Mouse (Mus musculus) hindbrain, embryonic 10.5 days (tissue): ENCODE measurements around the gene Mlkl. TPM values are rescaled to one million over a fixed set of nuclear protein-coding genes. Genes with fewer than 3 reads are reported as not detected.

Experiments used
- DNase-seq: peaks from one replicate; pipeline ENCODE4 v3.0.0-alpha.2; 2017; ENCODE audit warnings: low spot score
- H3K27ac ChIP-seq: fragments of 300-500 bp; sonication (generic); 2 replicates; pipeline ENCODE4 v1.5.1; 2016; ENCODE audit warnings: mild to moderate bottlenecking, moderate library complexity
- H3K27me3 ChIP-seq: fragments of 300-500 bp; sonication (generic); 2 replicates; pipeline ENCODE4 v1.6.1; 2016; ENCODE audit warnings: mild to moderate bottlenecking; ENCODE audit not compliant: poor library complexity, insufficient read depth, severe bottlenecking
- H3K36me3 ChIP-seq: fragments of 300-500 bp; sonication (generic); 2 replicates; pipeline ENCODE4 v1.6.1; 2016; ENCODE audit warnings: mild to moderate bottlenecking, moderate library complexity
- H3K4me1 ChIP-seq: fragments of 300-500 bp; sonication (generic); replicated peaks from 2 replicates; pipeline ENCODE4 v1.6.1; 2016; ENCODE audit warnings: mild to moderate bottlenecking
- H3K4me3 ChIP-seq: fragments of 300-500 bp; sonication (generic); 2 replicates; pipeline ENCODE4 v1.5.1; 2016; ENCODE audit warnings: mild to moderate bottlenecking, moderate library complexity
- H3K9me3 ChIP-seq: fragments of 300-500 bp; sonication (generic); 2 replicates; pipeline ENCODE4 v1.6.1; 2016; ENCODE audit warnings: mild to moderate bottlenecking, moderate library complexity
- WGBS: fragments of 180-500 bp; shearing (Covaris S2); methylation state at CpG from one replicate; pipeline ENCODE4 v1.1.7; 2016; 5-methylcytosine and 5-hydroxymethylcytosine counted together
- polyA plus RNA-seq: library from polyadenylated mRNA; unstranded; fragments of >200 nt; fragmentation: Nextera tagmentation; extraction: Ambion mirVana; gene quantifications from 2 replicates; pipeline ENCODE4 v1.2.1, GENCODE M21; 2016

Gene Mlkl
- 0.63 and 0.65 TPM in 2 replicates for polyA plus RNA-seq

- Histone ChIP-seq H3K27me3 (peaks cover 45% of the 10 kb centered on the region), H3K4me3 (peak within 1 kb of the TSS; percentile 56), H3K4me1 (peaks cover 15% of the 10 kb centered on the region), H3K27ac (peak within 1 kb of the TSS; percentile 25; the same call in 1 of the 2 replicates), H3K9me3 (no peaks in the 10 kb centered on the region), H3K36me3 (no peaks in the 10 kb centered on the region)
- DNase-seq = peak; percentile 47
- under 1% methylated on average over 29 of the region's 29 CpGs for WGBS
Measured at GRCm38 (mm10) chr8:111337890-111338347, at the start of gene Mlkl. Gene Mlkl, minus strand, starts transcription at chr8:111338177.

GRCm38 (mm10) chr8:111385915-111386314 lies 47.9 kb upstream of the Mlkl start:
- Histone ChIP-seq H3K4me1 (no peaks in the 10 kb centered on the region), H3K27ac (no peak overlapping the region), H3K4me3 (no peak overlapping the region), H3K27me3 (peaks cover 10% of the 10 kb centered on the region), H3K9me3 (no peaks in the 10 kb centered on the region), H3K36me3 (no peaks in the 10 kb centered on the region)
- 84% methylated on average over 9 of the region's 9 CpGs for WGBS
- DNase-seq = no peak

- Histone ChIP-seq H3K36me3 (no peaks in the 10 kb centered on the region), H3K4me1 (no peaks in the 10 kb centered on the region), H3K27ac (no peak overlapping the region), H3K27me3 (peaks cover 4% of the 10 kb centered on the region; the same call in 1 of the 2 replicates), H3K9me3 (no peaks in the 10 kb centered on the region), H3K4me3 (no peak overlapping the region)
- WGBS = 54% methylated on average over 2 of the region's 2 CpGs
- no peak for DNase-seq
Measured at GRCm38 (mm10) chr8:111384628-111385027, 46.7 kb upstream of the Mlkl start.

DNA sequence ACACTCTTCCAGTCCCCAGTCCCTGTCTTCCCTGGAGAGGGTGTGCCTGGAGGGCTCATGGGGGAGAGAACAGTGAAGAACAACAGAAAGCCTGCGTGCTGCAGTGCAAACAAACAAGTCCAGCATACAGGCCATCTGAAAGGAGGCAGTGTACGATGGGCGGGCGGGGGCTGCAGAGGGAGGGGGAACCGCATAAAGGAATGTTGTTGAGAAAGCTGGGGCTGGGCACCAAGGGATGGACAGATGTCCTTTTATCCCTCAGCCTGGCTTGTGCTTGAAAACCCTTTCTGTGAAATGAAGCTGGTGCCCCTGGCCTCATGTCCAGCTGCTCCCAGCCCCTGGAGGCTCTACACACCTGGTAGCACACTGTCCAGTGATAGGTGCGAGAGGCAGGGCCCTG lies 37.2 kb upstream of the Mlkl start:
- DNase-seq = peak; percentile 23
- Histone ChIP-seq H3K4me3 (no peak overlapping the region), H3K27me3 (no peaks in the 10 kb centered on the region), H3K9me3 (no peaks in the 10 kb centered on the region), H3K27ac (peak overlapping the region; percentile 67), H3K4me1 (peaks cover 9% of the 10 kb centered on the region), H3K36me3 (no peaks in the 10 kb centered on the region)
- 48% methylated on average over 6 of the region's 6 CpGs for WGBS

- no peak overlapping the region for H3K4me3 ChIP-seq
- 92% methylated on average over 9 of the region's 9 CpGs for WGBS
Measured at GRCm38 (mm10) chr8:111369711-111370110, 31.7 kb upstream of the Mlkl start.

DNA sequence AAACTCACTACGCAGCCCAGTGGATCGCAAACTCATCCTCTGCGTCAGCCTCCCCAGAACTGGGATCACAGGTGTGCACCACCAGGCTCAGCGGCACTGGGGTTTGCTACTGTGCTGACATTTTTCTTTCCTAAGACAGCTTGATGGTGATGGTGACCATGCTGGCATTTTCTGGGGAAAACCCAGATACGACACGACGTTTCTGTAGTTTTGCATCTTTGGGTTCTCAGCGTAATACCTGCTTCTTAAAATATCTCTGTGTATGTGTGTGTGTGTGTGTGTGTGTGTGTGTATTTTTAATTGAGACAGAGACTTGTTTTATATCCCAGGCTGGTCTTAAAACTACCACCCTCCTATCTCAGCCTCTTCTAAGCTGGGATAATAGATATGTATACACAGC lies 29.4 kb upstream of the Mlkl start:
- 86% methylated on average over 8 of the region's 8 CpGs for WGBS
- H3K27me3 ChIP-seq = 0 out of 2 replicates have a peak, but pooled peaks cover 3% of the 10 kb centered on the region
- no peaks in the 10 kb centered on the region for H3K36me3 ChIP-seq
- H3K4me1 ChIP-seq = 0 out of 2 replicates have a peak, but pooled peaks cover 6% of the 10 kb centered on the region
- no peak for DNase-seq
- no peaks in the 10 kb centered on the region for H3K9me3 ChIP-seq
- H3K27ac ChIP-seq = no peak overlapping the region
- no peak overlapping the region for H3K4me3 ChIP-seq

More at GRCm38 (mm10) chr8:111369711-111370110, 31.7 kb upstream of the Mlkl start:
- Histone ChIP-seq H3K4me1 (0 out of 2 replicates have a peak, but pooled peaks cover 6% of the 10 kb centered on the region), H3K9me3 (no peaks in the 10 kb centered on the region), H3K27ac (no peak overlapping the region), H3K36me3 (no peaks in the 10 kb centered on the region), H3K27me3 (0 out of 2 replicates have a peak, but pooled peaks cover 3% of the 10 kb centered on the region)
- DNase-seq = no peak

GRCm38 (mm10) chr8:111366610-111367234 lies 28.7 kb upstream of the Mlkl start:
- H3K27ac ChIP-seq = no peak overlapping the region
- H3K4me1 ChIP-seq = 0 out of 2 replicates have a peak, but pooled peaks cover 6% of the 10 kb centered on the region
- peak; percentile 10 for DNase-seq
- no peaks in the 10 kb centered on the region for H3K9me3 ChIP-seq
- H3K4me3 ChIP-seq = no peak overlapping the region
- H3K36me3 ChIP-seq = no peaks in the 10 kb centered on the region
- 0 out of 2 replicates have a peak, but pooled peaks cover 3% of the 10 kb centered on the region for H3K27me3 ChIP-seq
- WGBS = 38% methylated on average over 14 of the region's 14 CpGs

GRCm38 (mm10) chr8:111363489-111363888 lies 25.5 kb upstream of the Mlkl start:
- no peak for DNase-seq
- H3K27me3 ChIP-seq = peaks cover 3% of the 10 kb centered on the region; the same call in 1 of the 2 replicates
- H3K27ac ChIP-seq = no peak overlapping the region
- H3K36me3 ChIP-seq = no peaks in the 10 kb centered on the region
- peaks cover 14% of the 10 kb centered on the region for H3K4me1 ChIP-seq
- H3K9me3 ChIP-seq = no peaks in the 10 kb centered on the region
- H3K4me3 ChIP-seq = no peak overlapping the region
- 78% methylated on average over 8 of the region's 8 CpGs for WGBS

GRCm38 (mm10) chr8:111360579-111361209 lies 22.7 kb upstream of the Mlkl start:
- peaks cover 8% of the 10 kb centered on the region for H3K4me1 ChIP-seq
- no peak for DNase-seq
- 57% methylated on average over 7 of the region's 7 CpGs for WGBS
- no peaks in the 10 kb centered on the region for H3K36me3 ChIP-seq
- no peak overlapping the region for H3K4me3 ChIP-seq
- no peaks in the 10 kb centered on the region; the same call in 1 of the 2 replicates for H3K27me3 ChIP-seq
- no peaks in the 10 kb centered on the region for H3K9me3 ChIP-seq
- peak overlapping the region; percentile 29; the same call in 1 of the 2 replicates for H3K27ac ChIP-seq

- no peak overlapping the region for H3K27ac ChIP-seq
- H3K4me3 ChIP-seq = no peak overlapping the region
- DNase-seq = no peak
- no peaks in the 10 kb centered on the region for H3K36me3 ChIP-seq
- peaks cover 8% of the 10 kb centered on the region for H3K4me1 ChIP-seq
- no peaks in the 10 kb centered on the region for H3K9me3 ChIP-seq
- no peaks in the 10 kb centered on the region; the same call in 1 of the 2 replicates for H3K27me3 ChIP-seq
- 73% methylated on average over 5 of the region's 5 CpGs for WGBS
Measured at GRCm38 (mm10) chr8:111359936-111360335, 22.0 kb upstream of the Mlkl start.

DNA sequence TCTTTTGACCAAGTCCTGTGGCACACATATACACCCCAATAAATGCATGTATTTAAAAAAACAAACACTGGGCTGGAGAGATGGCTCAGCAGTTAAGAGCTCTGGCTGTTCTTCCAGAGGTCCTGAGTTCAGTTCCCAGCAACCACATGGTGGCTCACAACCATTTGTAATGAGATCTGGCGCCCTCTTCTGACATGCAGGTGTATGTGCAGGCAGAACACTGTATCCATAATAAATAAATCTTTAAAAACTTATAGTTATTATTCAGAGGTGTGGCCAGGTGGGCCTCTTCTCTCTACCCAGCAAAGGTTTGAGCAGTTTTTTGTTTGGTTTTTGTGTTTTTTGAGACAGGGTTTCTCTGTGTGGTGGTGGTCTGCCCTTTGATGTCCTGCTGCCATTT lies 20.9 kb upstream of the Mlkl start:
- no peak for DNase-seq
- Histone ChIP-seq H3K4me1 (peaks cover 8% of the 10 kb centered on the region), H3K4me3 (no peak overlapping the region), H3K9me3 (no peaks in the 10 kb centered on the region), H3K36me3 (no peaks in the 10 kb centered on the region), H3K27ac (no peak overlapping the region), H3K27me3 (no peaks in the 10 kb centered on the region; the same call in 1 of the 2 replicates)
- 56% methylated on average over 1 of the region's 1 CpGs for WGBS

GRCm38 (mm10) chr8:111357433-111357832 lies 19.5 kb upstream of the Mlkl start:
- H3K27ac ChIP-seq = no peak overlapping the region
- H3K9me3 ChIP-seq = no peaks in the 10 kb centered on the region
- H3K4me3 ChIP-seq = no peak overlapping the region
- WGBS = 87% methylated on average over 4 of the region's 4 CpGs
- H3K36me3 ChIP-seq = no peaks in the 10 kb centered on the region
- DNase-seq = no peak
- H3K27me3 ChIP-seq = no peaks in the 10 kb centered on the region; the same call in 1 of the 2 replicates
- H3K4me1 ChIP-seq = peaks cover 8% of the 10 kb centered on the region

- no peaks in the 10 kb centered on the region for H3K36me3 ChIP-seq
- WGBS = 82% methylated on average over 9 of the region's 9 CpGs
- H3K27ac ChIP-seq = no peak overlapping the region
- no peak overlapping the region for H3K4me3 ChIP-seq
- no peaks in the 10 kb centered on the region for H3K9me3 ChIP-seq
- DNase-seq = no peak
- no peaks in the 10 kb centered on the region for H3K4me1 ChIP-seq
- no peaks in the 10 kb centered on the region for H3K27me3 ChIP-seq
Measured at GRCm38 (mm10) chr8:111353497-111353896, 15.5 kb upstream of the Mlkl start.
